Mouse (Mus musculus) forebrain, embryonic 14.5 days (tissue): ENCODE data around the gene Olfr202. TPM values are rescaled to one million over a fixed set of nuclear protein-coding genes. Genes with fewer than 3 reads are reported as not detected.
"Not testable (repeated sequence)": the region's sequence is repeated elsewhere in the genome, so short reads cannot be mapped to it uniquely, and the experiment has no call there.

ENCODE experiments used
- ATAC-seq: fragments of 200-750 bp; cut with Nextera tagmentation; 2 replicates; pipeline ENCODE4 v1.8.0; 2017; ENCODE audit warnings: mild to moderate bottlenecking, moderate library complexity
- DNase-seq: peaks from one replicate; pipeline ENCODE4 v3.0.0-alpha.2; 2015; ENCODE audit warnings: low spot score
- H3K27ac ChIP-seq: fragments of 300-500 bp; sonication (generic); 2 replicates; pipeline ENCODE4 v1.5.1; 2014; ENCODE audit warnings: low read depth, mild to moderate bottlenecking, control low read depth, low read length, moderate library complexity
- H3K27me3 ChIP-seq: fragments of 300-500 bp; sonication (generic); replicated peaks from 2 replicates; pipeline ENCODE4 v1.6.1; 2014; ENCODE audit warnings: low read length, control low read depth, mixed read lengths; ENCODE audit not compliant: control insufficient read depth, insufficient read depth
- H3K36me3 ChIP-seq: fragments of 300-500 bp; sonication (generic); 2 replicates; pipeline ENCODE4 v1.6.1; 2014; ENCODE audit warnings: low read length, control low read depth; ENCODE audit not compliant: control insufficient read depth, insufficient read depth
- H3K4me1 ChIP-seq: fragments of 300-500 bp; sonication (generic); 2 replicates; pipeline ENCODE4 v1.6.1; 2014; ENCODE audit warnings: antibody characterized with exemption, low read length, control low read depth; ENCODE audit not compliant: control insufficient read depth, insufficient read depth
- H3K4me2 ChIP-seq: fragments of 300-500 bp; sonication (generic); 2 replicates; pipeline ENCODE4 v1.6.1; 2014; ENCODE audit warnings: mild to moderate bottlenecking, control low read depth, low read length
- H3K4me3 ChIP-seq: fragments of 300-500 bp; sonication (generic); 2 replicates; pipeline ENCODE4 v1.5.1; 2014; ENCODE audit warnings: low read depth, low read length, control low read depth
- H3K9ac ChIP-seq: fragments of 300-500 bp; sonication (generic); 2 replicates; pipeline ENCODE4 v1.6.1; 2014; ENCODE audit warnings: mild to moderate bottlenecking, low read length, control low read depth, moderate library complexity
- H3K9me3 ChIP-seq: fragments of 300-500 bp; sonication (generic); replicated peaks from 2 replicates; pipeline ENCODE4 v1.6.1; 2016; ENCODE audit warnings: low read length, control low read depth, mixed read lengths; ENCODE audit not compliant: control insufficient read depth
- WGBS: fragments of 180-500 bp; shearing (Covaris S2); extraction: QIAGEN DNeasy Blood & Tissue Kit; methylation state at CpG from one replicate; pipeline ENCODE4 v1.1.7; 2014; 5-methylcytosine and 5-hydroxymethylcytosine counted together
- polyA plus RNA-seq: library from polyadenylated mRNA; unstranded; fragments of >200 nt; fragmentation: Nextera tagmentation; extraction: Ambion mirVana; gene quantifications from 2 replicates; pipeline ENCODE4 v1.2.1, GENCODE M21; 2014

The Olfr202 gene
- not detected in 2 replicates for polyA plus RNA-seq

GRCm38 (mm10) chr16:59286693-59287092 lies at the start of gene Olfr202:
Gene Olfr202 (minus strand): TSS chr16:59286793.
- H3K4me3 ChIP-seq = no peak within 1 kb of the TSS
- H3K36me3 ChIP-seq = no peaks in the 10 kb centered on the region
- DNase-seq (no peak), ATAC-seq (no peak)
- no peaks in the 10 kb centered on the region for H3K9me3 ChIP-seq
- no peaks in the 10 kb centered on the region for H3K4me1 ChIP-seq
- no peak within 1 kb of the TSS for H3K4me2 ChIP-seq
- no peaks in the 10 kb centered on the region for H3K27me3 ChIP-seq
- WGBS = 84% methylated on average over 1 of the region's 1 CpGs
- no peak within 1 kb of the TSS for H3K9ac ChIP-seq
- H3K27ac ChIP-seq = no peak within 1 kb of the TSS

GRCm38 (mm10) chr16:59331038-59331437 lies 44.4 kb upstream of the Olfr202 start, which contains the start of gene Olfr205:
Gene Olfr205 (minus strand): TSS chr16:59331138.
- no peaks in the 10 kb centered on the region for H3K36me3 ChIP-seq
- H3K4me2 ChIP-seq = no peak within 1 kb of the TSS
- no peaks in the 10 kb centered on the region for H3K27me3 ChIP-seq
- ATAC-seq = no peak
- no peaks in the 10 kb centered on the region for H3K4me1 ChIP-seq
- no peak within 1 kb of the TSS for H3K4me3 ChIP-seq
- H3K9me3 ChIP-seq = no peaks in the 10 kb centered on the region
- H3K27ac ChIP-seq = no peak within 1 kb of the TSS
- DNase-seq = no peak
- no peak within 1 kb of the TSS for H3K9ac ChIP-seq

GRCm38 (mm10) chr16:59323262-59323661 lies 36.7 kb upstream of the Olfr202 start:
- not testable (repeated sequence) for H3K27me3 ChIP-seq, H3K36me3 ChIP-seq, H3K4me3 ChIP-seq, ATAC-seq, H3K9ac ChIP-seq, H3K27ac ChIP-seq, DNase-seq, H3K4me2 ChIP-seq, H3K4me1 ChIP-seq, H3K9me3 ChIP-seq
- 52% methylated on average over 1 of the region's 1 CpGs for WGBS

- no peaks in the 10 kb centered on the region for H3K27me3 ChIP-seq
- no peak for ATAC-seq
- H3K4me2 ChIP-seq = no peak within 1 kb of the TSS
- DNase-seq = no peak
- H3K4me1 ChIP-seq = no peaks in the 10 kb centered on the region
- H3K9me3 ChIP-seq = no peaks in the 10 kb centered on the region
- no peak within 1 kb of the TSS for H3K9ac ChIP-seq
- no peaks in the 10 kb centered on the region for H3K36me3 ChIP-seq
- H3K4me3 ChIP-seq = no peak within 1 kb of the TSS
- H3K27ac ChIP-seq = no peak within 1 kb of the TSS
Measured at GRCm38 (mm10) chr16:59318148-59318547, 31.6 kb upstream of the Olfr202 start, which contains the start of gene Olfr204. Gene Olfr204 (minus strand): TSS chr16:59318248.

- no peak within 1 kb of the TSS for H3K9ac ChIP-seq
- H3K4me2 ChIP-seq = no peak within 1 kb of the TSS
- DNase-seq (no peak), ATAC-seq (no peak)
- no peaks in the 10 kb centered on the region for H3K4me1 ChIP-seq
- WGBS = 85% methylated on average over 2 of the region's 2 CpGs
- H3K27ac ChIP-seq = no peak within 1 kb of the TSS
- H3K4me3 ChIP-seq = no peak within 1 kb of the TSS
- H3K9me3 ChIP-seq = no peaks in the 10 kb centered on the region
- no peaks in the 10 kb centered on the region for H3K36me3 ChIP-seq
- no peaks in the 10 kb centered on the region for H3K27me3 ChIP-seq
Measured at GRCm38 (mm10) chr16:59298581-59298980, 12.0 kb upstream of the Olfr202 start, which contains the start of gene Olfr203. Gene Olfr203 (plus strand): TSS chr16:59298881.

- 89% methylated on average over 9 of the region's 9 CpGs for WGBS
- H3K9me3 ChIP-seq, H3K4me3 ChIP-seq, DNase-seq, H3K36me3 ChIP-seq, ATAC-seq, H3K27me3 ChIP-seq, H3K9ac ChIP-seq, H3K4me2 ChIP-seq, H3K4me1 ChIP-seq, H3K27ac ChIP-seq: not testable (repeated sequence)
Measured at GRCm38 (mm10) chr16:59287576-59287975, 983 bp upstream of the Olfr202 start.

- 77% methylated on average over 1 of the region's 1 CpGs for WGBS
- Histone ChIP-seq H3K4me1 (no peaks in the 10 kb centered on the region), H3K9me3 (no peaks in the 10 kb centered on the region), H3K4me3 (no peak overlapping the region), H3K27ac (no peak overlapping the region), H3K36me3 (no peaks in the 10 kb centered on the region), H3K9ac (no peak overlapping the region), H3K27me3 (no peaks in the 10 kb centered on the region), H3K4me2 (no peak overlapping the region)
- no peak for DNase-seq
- ATAC-seq = no peak
Measured at GRCm38 (mm10) chr16:59283476-59283875, 3.1 kb downstream of the Olfr202 start.

- Histone ChIP-seq H3K9ac (no peak overlapping the region), H3K36me3 (no peaks in the 10 kb centered on the region), H3K4me2 (no peak overlapping the region), H3K4me3 (no peak overlapping the region), H3K27ac (no peak overlapping the region), H3K4me1 (no peaks in the 10 kb centered on the region), H3K9me3 (no peaks in the 10 kb centered on the region), H3K27me3 (no peaks in the 10 kb centered on the region)
- ATAC-seq (no peak), DNase-seq (no peak)
- 80% methylated on average over 3 of the region's 3 CpGs for WGBS
Measured at GRCm38 (mm10) chr16:59280542-59280941, 6.1 kb downstream of the Olfr202 start.

GRCm38 (mm10) chr16:59272532-59272931 lies 14.1 kb downstream of the Olfr202 start, which contains the start of gene Olfr201:
Gene Olfr201 (minus strand): TSS chr16:59272632.
- H3K36me3 ChIP-seq, H3K4me2 ChIP-seq, H3K4me3 ChIP-seq, H3K4me1 ChIP-seq, ATAC-seq, H3K9ac ChIP-seq, H3K27ac ChIP-seq, H3K27me3 ChIP-seq, H3K9me3 ChIP-seq, DNase-seq: not testable (repeated sequence)
- 85% methylated on average over 4 of the region's 4 CpGs for WGBS
